Mouse (Mus musculus): Measurements from ENCODE around the gene E330009J07Rik.

GRCm38 (mm10) chr6:40465710-40466109 lies 29.8 kb upstream of the E330009J07Rik start:
- peak; percentile 30; the same call in 1 of the 2 replicates for TF ChIP-seq CTCF (IDR thresholded peaks at IDR 0.05; ENCODE audit: extremely low read depth, insufficient read depth, insufficient read length, insufficient replicate concordance)
- no peak for TF ChIP-seq POLR2A (IDR thresholded peaks at IDR 0.05; ENCODE audit: low read depth, low read length)
